21 mouse cellular contexts compared by ENCODE assay signal in the genomic region with DNA sequence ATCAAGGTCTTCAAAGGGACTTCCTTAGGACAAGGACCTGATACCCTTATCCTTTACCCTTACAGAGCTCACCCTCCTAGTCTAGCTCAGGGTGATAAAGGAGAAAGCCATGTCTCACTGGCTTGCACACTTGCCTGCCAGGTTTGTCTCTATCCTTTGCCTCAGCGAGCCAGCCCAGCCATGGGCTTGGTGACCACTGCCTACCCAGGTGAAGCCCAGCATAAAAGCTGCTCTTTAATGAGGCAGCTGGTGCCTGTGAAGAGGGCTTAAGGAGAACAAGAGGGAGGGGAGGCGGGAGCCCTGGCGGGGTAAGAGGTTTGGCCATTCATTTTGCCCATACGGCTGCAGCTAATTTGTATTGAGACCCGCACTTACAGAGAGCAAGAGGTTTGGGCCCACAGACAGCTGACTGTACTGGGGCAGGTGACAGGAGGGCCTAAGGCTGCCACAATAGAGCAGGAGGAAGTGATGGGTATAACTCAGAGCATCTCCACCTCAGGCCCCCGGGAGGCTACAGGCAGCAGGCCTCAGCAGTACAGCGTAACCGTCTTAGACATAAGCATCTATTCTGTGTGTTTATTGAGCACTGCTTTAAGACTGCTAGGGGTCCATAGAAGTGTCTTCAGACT.
DNase-seq lines count a peak whose midpoint lies in the region; ATAC-seq and TF ChIP-seq lines count a peak whose summit lies in the region.
"Had no signal": no experiment of that assay in that cellular context is flagged by ENCODE, and none has a peak within 500 bp of the region (broad histone marks: within the 10 kb centered on the region; RNA-seq: fewer than 3 reads in every experiment).

No protein-coding gene starts in this region.

- H3K9me3 ChIP-seq in forebrain, embryonic 12.5 days = no peaks in the 10 kb centered on the region
- no peaks in the 10 kb centered on the region for H3K9me3 ChIP-seq in forebrain, embryonic 16.5 days (ENCODE audit: control insufficient read depth, low read length)
- H3K9me3 ChIP-seq in midbrain, embryonic 11.5 days (ENCODE audit: control insufficient read depth, low read length) = no peaks in the 10 kb centered on the region
- H3K9me3 ChIP-seq in midbrain, postnatal 0 days (ENCODE audit: low read length) = no peaks in the 10 kb centered on the region
- no peaks in the 10 kb centered on the region for H3K9me3 ChIP-seq in forebrain, embryonic 13.5 days (replicated peaks)
- H3K9me3 ChIP-seq: embryonic facial prominence, embryonic 13.5 days; hindbrain, embryonic 12.5 days had no signal

- DNase-seq in midbrain, embryonic 11.5 days (ENCODE audit: low spot score, missing footprints) = no peak
- no peak for DNase-seq in midbrain, postnatal 0 days (ENCODE audit: low spot score)
- DNase-seq in brain, embryonic 14.5 days (ENCODE audit: low read depth) = peak; percentile 63
- no peak for DNase-seq in ovary, postnatal 14 days (ENCODE audit: low spot score)
- DNase-seq: adrenal gland, adult 2 months; adrenal gland, postnatal 36 days; cerebellum, adult 11 months; cerebellum, adult 8-10 months; cerebellum, postnatal 14 days; embryo, embryonic 11 days; gastrocnemius, postnatal 10 days; heart, postnatal 10 days; heart, postnatal 4 days had no signal

- TF ChIP-seq CTCF in midbrain, postnatal 0 days (IDR thresholded peaks at IDR 0.05) = no peak
- no peak for TF ChIP-seq CTCF in brain, embryonic 14.5 days (IDR thresholded peaks at IDR 0.05; ENCODE audit: borderline replicate concordance, extremely low read depth, insufficient read depth, insufficient read length)

- no peak overlapping the region for H3K9ac ChIP-seq in forebrain, embryonic 12.5 days
- H3K9ac ChIP-seq in forebrain, embryonic 16.5 days (replicated peaks; ENCODE audit: low read depth, low read length) = no peak overlapping the region
- H3K9ac ChIP-seq in midbrain, embryonic 11.5 days (ENCODE audit: low read length) = no peak overlapping the region
- H3K9ac ChIP-seq in midbrain, postnatal 0 days (replicated peaks; ENCODE audit: low read length, poor library complexity, severe bottlenecking) = no peak overlapping the region
- H3K9ac ChIP-seq in forebrain, embryonic 13.5 days = no peak overlapping the region
- H3K9ac ChIP-seq: embryonic facial prominence, embryonic 13.5 days; hindbrain, embryonic 12.5 days had no signal

- WGBS in forebrain, embryonic 12.5 days = 21% methylated on average over 8 of the region's 8 CpGs
- 22% methylated on average over 8 of the region's 8 CpGs for WGBS in forebrain, embryonic 16.5 days
- 54% methylated on average over 8 of the region's 8 CpGs for WGBS in midbrain, embryonic 11.5 days
- WGBS in midbrain, postnatal 0 days = 56% methylated on average over 8 of the region's 8 CpGs
- 26% methylated on average over 8 of the region's 8 CpGs for WGBS in forebrain, embryonic 13.5 days

- peak; percentile 63; the same call in 1 of the 2 replicates for ATAC-seq in forebrain, embryonic 12.5 days (ENCODE audit: low FRiP score)
- no peak for ATAC-seq in forebrain, embryonic 16.5 days
- ATAC-seq in midbrain, embryonic 11.5 days (ENCODE audit: low FRiP score) = peak; percentile 46; the same call in 1 of the 2 replicates
- ATAC-seq in midbrain, postnatal 0 days (ENCODE audit: low FRiP score) = no peak
- peak; percentile 45; the same call in 1 of the 2 replicates for ATAC-seq in forebrain, embryonic 13.5 days
- ATAC-seq: hindbrain, embryonic 16.5 days; inflammation-experienced regulatory T-cells, adult 6 months; intestine, postnatal 0 days had no signal

- TF ChIP-seq POLR2A in brain, embryonic 14.5 days (IDR thresholded peaks at IDR 0.05; ENCODE audit: borderline replicate concordance, extremely low read depth, insufficient read depth, insufficient read length, poor library complexity, severe bottlenecking) = no peak

- H3K4me3 ChIP-seq in forebrain, embryonic 12.5 days (replicated peaks) = no peak overlapping the region
- H3K4me3 ChIP-seq in forebrain, embryonic 16.5 days (replicated peaks; ENCODE audit: low read length) = no peak overlapping the region
- H3K4me3 ChIP-seq in midbrain, embryonic 11.5 days (ENCODE audit: low read depth, low read length) = no peak overlapping the region
- H3K4me3 ChIP-seq in midbrain, postnatal 0 days (ENCODE audit: low read depth, low read length) = no peak overlapping the region
- no peak overlapping the region for H3K4me3 ChIP-seq in forebrain, embryonic 13.5 days
- H3K4me3 ChIP-seq: embryonic facial prominence, embryonic 13.5 days; hindbrain, embryonic 12.5 days had no signal

- peaks cover 13% of the 10 kb centered on the region for H3K4me1 ChIP-seq in forebrain, embryonic 12.5 days
- H3K4me1 ChIP-seq in forebrain, embryonic 16.5 days (replicated peaks; ENCODE audit: control insufficient read depth, insufficient read depth, low read length) = no peaks in the 10 kb centered on the region
- H3K4me1 ChIP-seq in midbrain, embryonic 11.5 days (ENCODE audit: control insufficient read depth, insufficient read depth, low read length) = no peaks in the 10 kb centered on the region
- no peaks in the 10 kb centered on the region for H3K4me1 ChIP-seq in midbrain, postnatal 0 days (ENCODE audit: insufficient read depth, low read length)
- peaks cover 12% of the 10 kb centered on the region for H3K4me1 ChIP-seq in forebrain, embryonic 13.5 days

- H3K4me2 ChIP-seq in forebrain, embryonic 12.5 days = no peak overlapping the region
- H3K4me2 ChIP-seq in forebrain, embryonic 16.5 days (ENCODE audit: low read length) = no peak overlapping the region
- no peak overlapping the region for H3K4me2 ChIP-seq in midbrain, embryonic 11.5 days
- H3K4me2 ChIP-seq in midbrain, postnatal 0 days (ENCODE audit: low read depth, low read length, poor library complexity, severe bottlenecking) = no peak overlapping the region
- no peak overlapping the region for H3K4me2 ChIP-seq in forebrain, embryonic 13.5 days
- H3K4me2 ChIP-seq: embryonic facial prominence, embryonic 13.5 days; hindbrain, embryonic 12.5 days had no signal

- no peak overlapping the region for H3K27ac ChIP-seq in forebrain, embryonic 12.5 days
- no peak overlapping the region for H3K27ac ChIP-seq in forebrain, embryonic 16.5 days (ENCODE audit: low read length)
- no peak overlapping the region for H3K27ac ChIP-seq in midbrain, embryonic 11.5 days (ENCODE audit: low read depth, low read length)
- no peak overlapping the region for H3K27ac ChIP-seq in midbrain, postnatal 0 days (ENCODE audit: low read depth, low read length)
- no peak overlapping the region for H3K27ac ChIP-seq in forebrain, embryonic 13.5 days
- H3K27ac ChIP-seq: hindbrain, embryonic 12.5 days had no signal

- no peaks in the 10 kb centered on the region for H3K36me3 ChIP-seq in forebrain, embryonic 12.5 days (replicated peaks)
- no peaks in the 10 kb centered on the region for H3K36me3 ChIP-seq in forebrain, embryonic 16.5 days (ENCODE audit: control insufficient read depth, insufficient read depth)
- H3K36me3 ChIP-seq in midbrain, embryonic 11.5 days (ENCODE audit: control insufficient read depth, insufficient read depth, low read length) = no peaks in the 10 kb centered on the region
- no peaks in the 10 kb centered on the region for H3K36me3 ChIP-seq in midbrain, postnatal 0 days (ENCODE audit: insufficient read depth, low read length)
- H3K36me3 ChIP-seq in forebrain, embryonic 13.5 days (ENCODE audit: poor library complexity, severe bottlenecking) = no peaks in the 10 kb centered on the region
- H3K36me3 ChIP-seq: hindbrain, embryonic 12.5 days had no signal

- 0 out of 2 replicates have a peak, but pooled peaks cover 2% of the 10 kb centered on the region for H3K27me3 ChIP-seq in forebrain, embryonic 12.5 days
- H3K27me3 ChIP-seq in forebrain, embryonic 16.5 days (replicated peaks; ENCODE audit: control insufficient read depth, insufficient read depth, low read length) = no peaks in the 10 kb centered on the region
- H3K27me3 ChIP-seq in midbrain, embryonic 11.5 days (ENCODE audit: control insufficient read depth, insufficient read depth, low read length) = no peaks in the 10 kb centered on the region
- no peaks in the 10 kb centered on the region for H3K27me3 ChIP-seq in midbrain, postnatal 0 days (ENCODE audit: insufficient read depth, low read length)
- no peaks in the 10 kb centered on the region for H3K27me3 ChIP-seq in forebrain, embryonic 13.5 days
- H3K27me3 ChIP-seq: hindbrain, embryonic 12.5 days had no signal

Comparison
In these comparisons a context has a peak if more than half of its experiments do, and no peak if none do; other contexts are left out.
1. ATAC-seq: peak in forebrain, embryonic 12.5 days (single experiment), midbrain, embryonic 11.5 days (single experiment) and forebrain, embryonic 13.5 days (single experiment); none in forebrain, embryonic 16.5 days (single experiment) and midbrain, postnatal 0 days (single experiment).